Mouse (Mus musculus): Measurements from ENCODE around the gene Tbcb. TPM values are rescaled to one million over a fixed set of nuclear protein-coding genes. Genes with fewer than 3 reads are reported as not detected.

The Tbcb gene
- total and polyA plus RNA-seq, 2 experiments from 2014 or later: 40.0 to 131 TPM

- TF ChIP-seq EP300 (IDR thresholded peaks at IDR 0.05; ENCODE audit: low read depth): no peak
- no peak for TF ChIP-seq CTCF (IDR thresholded peaks at IDR 0.05; ENCODE audit: low read depth)
- Histone ChIP-seq H3K27ac (ENCODE audit: low read depth) (peak overlapping the region; percentile 85), H3K9ac (replicated peaks; ENCODE audit: low read depth, low read length) (peak overlapping the region; percentile 79), H3K4me3 (ENCODE audit: low read depth, low read length) (peak overlapping the region; percentile 69), H3K9me3 (replicated peaks; ENCODE audit: control insufficient read depth, low read length) (no peaks in the 10 kb centered on the region), H3K4me2 (ENCODE audit: low read depth, low read length) (peak overlapping the region; percentile 80), H3K27me3 (ENCODE audit: control insufficient read depth, insufficient read depth, low read length) (no peaks in the 10 kb centered on the region), H3K36me3 (replicated peaks; ENCODE audit: control insufficient read depth, insufficient read depth, low read length) (peaks cover 34% of the 10 kb centered on the region), H3K4me1 (ENCODE audit: control insufficient read depth, insufficient read depth) (0 out of 2 replicates have a peak, but pooled peaks cover 9% of the 10 kb centered on the region)
- DNase-seq (ENCODE audit: low spot score) (peak; percentile 68), ATAC-seq (ENCODE audit: insufficient read depth, low read depth) (peak; percentile 54)
- 1% methylated on average over 26 of the region's 26 CpGs for WGBS
Observed at GRCm38 (mm10) chr7:30193581-30194100, 38.4 kb downstream of the Tbcb start.

GRCm38 (mm10) chr7:30193013-30193412 lies 39.1 kb downstream of the Tbcb start:
- ATAC-seq (ENCODE audit: insufficient read depth, low read depth): no peak
- no peak overlapping the region for H3K27ac ChIP-seq (ENCODE audit: low read depth)
- WGBS: 45% methylated on average over 9 of the region's 9 CpGs
- 0 out of 2 replicates have a peak, but pooled peaks cover 9% of the 10 kb centered on the region for H3K4me1 ChIP-seq (ENCODE audit: control insufficient read depth, insufficient read depth)
- H3K9ac ChIP-seq (replicated peaks; ENCODE audit: low read depth, low read length): peak overlapping the region; percentile 79; the same call in 1 of the 2 replicates
- peak overlapping the region; percentile 69 for H3K4me3 ChIP-seq (ENCODE audit: low read depth, low read length)
- H3K36me3 ChIP-seq (replicated peaks; ENCODE audit: control insufficient read depth, insufficient read depth, low read length): peaks cover 40% of the 10 kb centered on the region
- H3K27me3 ChIP-seq (ENCODE audit: control insufficient read depth, insufficient read depth, low read length): no peaks in the 10 kb centered on the region
- H3K4me2 ChIP-seq (ENCODE audit: low read depth, low read length): peak overlapping the region; percentile 80
- TF ChIP-seq EP300 (IDR thresholded peaks at IDR 0.05; ENCODE audit: low read depth) (no peak), CTCF (IDR thresholded peaks at IDR 0.05; ENCODE audit: low read depth) (no peak)
- no peak for DNase-seq (ENCODE audit: low spot score)
- no peaks in the 10 kb centered on the region for H3K9me3 ChIP-seq (replicated peaks; ENCODE audit: control insufficient read depth, low read length)

- Histone ChIP-seq H3K36me3 (replicated peaks; ENCODE audit: control insufficient read depth, insufficient read depth, low read length) (peaks cover 49% of the 10 kb centered on the region), H3K27ac (ENCODE audit: low read depth) (no peak overlapping the region), H3K4me2 (ENCODE audit: low read depth, low read length) (no peak overlapping the region), H3K4me3 (ENCODE audit: low read depth, low read length) (no peak overlapping the region), H3K9me3 (replicated peaks; ENCODE audit: control insufficient read depth, low read length) (no peaks in the 10 kb centered on the region), H3K27me3 (ENCODE audit: control insufficient read depth, insufficient read depth, low read length) (no peaks in the 10 kb centered on the region), H3K9ac (replicated peaks; ENCODE audit: low read depth, low read length) (no peak overlapping the region), H3K4me1 (ENCODE audit: control insufficient read depth, insufficient read depth) (0 out of 2 replicates have a peak, but pooled peaks cover 9% of the 10 kb centered on the region)
- no peak for ATAC-seq (ENCODE audit: insufficient read depth, low read depth)
- 92% methylated on average over 12 of the region's 12 CpGs for WGBS
- TF ChIP-seq CTCF (IDR thresholded peaks at IDR 0.05; ENCODE audit: low read depth): no peak
- TF ChIP-seq EP300 (IDR thresholded peaks at IDR 0.05; ENCODE audit: low read depth): no peak
- no peak for DNase-seq (ENCODE audit: low spot score)
Observed at GRCm38 (mm10) chr7:30192088-30192487, 40.0 kb downstream of the Tbcb start.

- H3K36me3 ChIP-seq (replicated peaks; ENCODE audit: control insufficient read depth, insufficient read depth, low read length): peaks cover 60% of the 10 kb centered on the region
- H3K27me3 ChIP-seq (ENCODE audit: control insufficient read depth, insufficient read depth, low read length): no peaks in the 10 kb centered on the region
- DNase-seq (ENCODE audit: low spot score) (no peak), ATAC-seq (ENCODE audit: insufficient read depth, low read depth) (no peak)
- H3K9me3 ChIP-seq (replicated peaks; ENCODE audit: control insufficient read depth, low read length): no peaks in the 10 kb centered on the region
- 0 out of 2 replicates have a peak, but pooled peaks cover 11% of the 10 kb centered on the region for H3K4me1 ChIP-seq (ENCODE audit: control insufficient read depth, insufficient read depth)
- WGBS: 70% methylated on average over 4 of the region's 4 CpGs
- H3K9ac ChIP-seq (replicated peaks; ENCODE audit: low read depth, low read length): no peak overlapping the region
- TF ChIP-seq EP300 (IDR thresholded peaks at IDR 0.05; ENCODE audit: low read depth) (no peak), CTCF (IDR thresholded peaks at IDR 0.05; ENCODE audit: low read depth) (no peak)
- no peak overlapping the region for H3K27ac ChIP-seq (ENCODE audit: low read depth)
- H3K4me3 ChIP-seq (ENCODE audit: low read depth, low read length): no peak overlapping the region
- H3K4me2 ChIP-seq (ENCODE audit: low read depth, low read length): no peak overlapping the region
Observed at GRCm38 (mm10) chr7:30189116-30189491, 43.0 kb downstream of the Tbcb start.

GRCm38 (mm10) chr7:30188344-30189115 lies 43.5 kb downstream of the Tbcb start:
- no peaks in the 10 kb centered on the region for H3K27me3 ChIP-seq (ENCODE audit: control insufficient read depth, insufficient read depth, low read length)
- no peaks in the 10 kb centered on the region for H3K9me3 ChIP-seq (replicated peaks; ENCODE audit: control insufficient read depth, low read length)
- no peak overlapping the region for H3K27ac ChIP-seq (ENCODE audit: low read depth)
- H3K9ac ChIP-seq (replicated peaks; ENCODE audit: low read depth, low read length): no peak overlapping the region
- TF ChIP-seq EP300 (IDR thresholded peaks at IDR 0.05; ENCODE audit: low read depth) (no peak), CTCF (IDR thresholded peaks at IDR 0.05; ENCODE audit: low read depth) (no peak)
- H3K4me3 ChIP-seq (ENCODE audit: low read depth, low read length): no peak overlapping the region
- peaks cover 60% of the 10 kb centered on the region for H3K36me3 ChIP-seq (replicated peaks; ENCODE audit: control insufficient read depth, insufficient read depth, low read length)
- H3K4me1 ChIP-seq (ENCODE audit: control insufficient read depth, insufficient read depth): 0 out of 2 replicates have a peak, but pooled peaks cover 11% of the 10 kb centered on the region
- no peak overlapping the region for H3K4me2 ChIP-seq (ENCODE audit: low read depth, low read length)
- DNase-seq (ENCODE audit: low spot score) (no peak), ATAC-seq (ENCODE audit: insufficient read depth, low read depth) (no peak)
- WGBS: 71% methylated on average over 12 of the region's 12 CpGs
